Mouse (Mus musculus): ENCODE measurements around the gene Hist1h1a.
"Not testable (repeated sequence)": the region's sequence is repeated elsewhere in the genome, so short reads cannot be mapped to it uniquely, and the experiment has no call there.

The Hist1h1a gene

DNA sequence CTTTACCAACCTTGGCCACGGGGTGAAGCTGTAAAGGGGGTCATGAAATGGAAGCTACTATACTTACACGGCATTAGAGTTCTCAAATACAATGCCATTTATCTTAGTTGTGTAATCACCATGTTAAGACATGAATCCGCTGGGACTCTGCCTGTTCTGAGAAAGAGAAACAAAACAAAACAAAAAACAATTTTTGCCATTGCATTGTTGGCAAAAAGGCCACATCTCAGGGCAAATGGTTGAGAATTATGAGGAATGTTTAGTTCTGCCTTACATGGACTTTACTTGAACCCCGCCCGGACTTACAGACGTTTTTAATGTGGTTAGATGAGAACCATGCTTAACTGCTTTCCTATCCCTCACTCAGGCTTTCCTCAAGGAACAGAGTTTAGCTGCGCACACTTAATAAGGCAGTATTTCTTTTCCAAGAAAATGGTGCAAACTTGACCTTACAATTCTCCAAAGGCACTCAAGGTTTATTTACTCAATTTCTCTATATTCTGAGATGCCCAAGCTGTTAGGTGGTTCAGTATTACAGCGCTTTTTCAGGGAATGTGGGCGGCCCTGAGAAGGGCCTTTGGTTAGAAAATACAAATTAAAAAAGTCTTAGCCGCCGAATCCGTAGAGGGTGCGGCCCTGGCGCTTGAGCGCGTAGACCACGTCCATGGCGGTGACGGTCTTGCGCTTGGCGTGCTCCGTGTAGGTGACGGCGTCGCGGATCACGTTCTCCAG is 3.1 kb upstream of the Hist1h1a start:
- peak in 1 of 2 experiments; percentile 13 for DNase-seq (ENCODE audit: low spot score in 2 of 2)

DNA sequence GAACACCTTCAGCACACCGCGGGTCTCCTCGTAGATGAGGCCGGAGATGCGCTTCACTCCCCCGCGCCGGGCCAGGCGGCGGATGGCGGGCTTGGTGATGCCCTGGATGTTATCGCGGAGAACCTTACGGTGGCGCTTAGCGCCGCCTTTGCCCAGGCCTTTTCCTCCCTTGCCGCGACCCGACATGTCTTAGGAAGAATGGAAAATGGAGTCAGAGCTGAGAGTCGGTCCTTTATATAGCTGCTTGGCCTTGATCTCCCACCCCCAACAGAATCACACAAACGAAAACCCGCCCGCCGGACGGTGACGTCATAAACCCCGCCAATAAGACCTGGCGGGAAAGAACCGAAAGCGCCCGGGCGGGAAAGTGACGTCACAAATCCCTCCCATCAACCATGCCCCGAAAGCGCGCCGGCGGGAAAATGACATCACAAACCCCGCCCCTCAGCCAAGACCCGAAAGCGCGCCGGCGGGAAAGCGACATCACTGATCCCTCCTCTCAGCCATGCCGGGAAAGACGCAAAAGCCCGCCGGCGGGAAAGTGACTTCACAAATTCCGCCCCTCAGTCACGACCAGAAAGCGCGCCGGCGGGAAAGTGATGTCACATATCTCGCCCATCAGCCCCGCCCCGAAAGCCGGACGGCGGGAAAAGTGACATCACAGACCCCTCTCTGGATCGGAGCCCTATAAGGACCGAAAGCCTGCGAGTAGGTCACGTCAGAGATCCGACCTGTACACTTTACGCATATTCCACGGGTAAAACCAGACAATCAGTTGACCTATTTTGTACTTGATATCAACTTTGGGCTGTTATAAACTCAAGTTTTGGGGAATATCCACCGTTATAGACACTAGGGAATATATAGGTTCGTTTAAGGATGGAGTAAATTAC is 2.2 kb upstream of the Hist1h1a start, which contains the start of gene Hist1h4a:
TSS of gene Hist1h4a (minus strand) at position 259 of the 893 bp plus-strand sequence.
- DNase-seq (ENCODE audit: low spot score in 2 of 2) = peak; percentile 99

DNA sequence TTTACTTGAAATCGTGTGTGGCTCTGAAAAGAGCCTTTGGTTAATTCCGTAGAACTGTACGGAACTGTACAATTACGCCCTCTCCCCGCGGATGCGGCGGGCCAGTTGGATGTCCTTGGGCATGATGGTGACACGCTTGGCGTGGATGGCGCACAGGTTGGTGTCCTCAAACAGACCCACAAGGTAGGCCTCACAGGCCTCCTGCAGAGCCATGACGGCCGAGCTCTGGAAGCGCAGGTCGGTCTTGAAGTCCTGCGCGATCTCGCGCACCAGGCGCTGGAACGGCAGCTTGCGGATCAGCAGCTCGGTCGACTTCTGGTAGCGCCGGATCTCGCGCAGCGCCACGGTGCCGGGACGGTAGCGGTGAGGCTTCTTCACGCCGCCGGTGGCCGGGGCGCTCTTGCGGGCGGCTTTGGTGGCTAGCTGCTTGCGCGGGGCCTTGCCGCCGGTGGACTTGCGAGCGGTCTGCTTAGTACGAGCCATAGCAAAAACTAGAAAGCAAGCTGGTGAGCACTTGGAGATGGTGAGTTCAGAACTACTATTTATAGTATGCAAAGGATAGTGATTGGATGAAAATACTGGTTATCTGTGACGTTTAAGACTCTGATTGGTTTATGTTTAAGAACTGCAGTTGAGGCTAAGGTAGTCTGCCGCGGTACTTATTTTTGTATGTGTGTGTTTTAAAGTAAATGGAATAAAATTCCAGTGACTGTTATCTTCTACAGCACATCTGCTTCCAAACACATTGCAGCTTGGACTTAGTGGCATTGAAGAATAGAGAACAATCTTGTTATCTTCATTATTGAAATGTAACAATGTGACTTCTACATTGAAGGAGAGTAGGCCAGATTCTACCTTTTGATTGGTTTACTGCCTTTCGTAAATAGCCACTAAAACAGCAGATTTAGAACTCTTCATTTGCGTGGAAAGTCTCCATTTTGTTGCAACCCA is 1.3 kb upstream of the Hist1h1a start, which contains the start of gene Hist1h3a:
TSS of gene Hist1h3a (minus strand) at position 516 of the 951 bp plus-strand sequence.
- peak; percentile 36 to 48 for DNase-seq (ENCODE audit: low spot score in 2 of 2)

DNA sequence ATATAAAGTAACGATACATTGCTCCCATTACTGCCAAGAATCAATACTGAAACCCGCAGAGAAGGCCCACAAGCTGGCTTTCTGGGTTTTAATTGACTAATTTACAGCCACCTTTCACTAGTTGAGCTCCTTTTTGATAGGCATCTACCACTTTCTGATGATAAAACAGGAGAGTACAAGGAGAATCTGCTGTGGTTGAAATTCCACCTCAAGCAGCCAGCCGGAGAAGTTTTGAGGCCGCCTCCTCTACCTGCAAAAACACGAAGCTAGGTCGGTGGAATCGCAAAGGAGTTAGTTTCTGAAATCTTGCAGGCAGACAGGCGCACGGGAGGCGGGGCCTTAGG is 252 bp upstream of the Hist1h1a start:
- DNase-seq (ENCODE audit: low spot score in 2 of 2) = no peak

DNA sequence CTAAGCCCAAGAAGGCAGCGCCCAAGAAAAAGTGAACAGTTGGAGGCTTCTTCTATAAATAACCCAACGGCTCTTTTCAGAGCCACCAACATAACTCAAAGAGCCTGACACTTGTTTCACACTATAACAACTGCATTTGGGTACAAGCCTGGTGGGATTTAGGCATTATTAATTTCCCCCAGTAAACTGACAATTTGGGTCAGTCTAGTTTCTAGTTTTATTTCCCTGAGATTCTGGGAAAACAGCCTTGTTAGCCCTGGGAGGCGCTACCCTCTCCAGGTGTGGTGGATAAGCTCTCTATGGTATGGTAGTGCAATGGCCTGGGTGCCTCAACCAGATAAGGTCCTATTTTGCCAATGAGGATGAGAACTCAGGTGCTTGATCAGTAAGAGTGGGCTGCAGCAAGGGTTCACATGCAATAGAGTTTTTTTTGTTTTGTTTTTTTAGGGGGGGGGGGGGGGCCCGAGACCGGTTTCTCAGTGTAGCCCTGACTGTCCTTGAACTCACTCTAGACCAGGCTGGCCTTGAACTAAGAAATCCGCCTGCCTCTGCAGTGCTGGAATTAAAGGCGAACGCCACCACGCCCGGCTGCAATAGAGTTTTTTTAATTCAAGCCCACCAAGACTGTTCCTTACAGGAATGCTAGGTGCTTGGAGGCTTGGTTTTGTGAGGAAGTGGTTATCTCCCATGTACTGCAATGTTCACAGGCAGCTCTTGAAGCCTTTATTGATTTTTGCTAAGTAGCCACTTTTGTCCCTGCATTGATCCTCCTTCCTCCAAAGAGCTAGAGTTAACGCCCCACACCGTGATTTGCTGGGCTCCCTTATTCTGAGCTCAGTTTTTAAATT is 1.1 kb downstream of the Hist1h1a start:
- DNase-seq (ENCODE audit: low spot score in 2 of 2) = no peak

DNA sequence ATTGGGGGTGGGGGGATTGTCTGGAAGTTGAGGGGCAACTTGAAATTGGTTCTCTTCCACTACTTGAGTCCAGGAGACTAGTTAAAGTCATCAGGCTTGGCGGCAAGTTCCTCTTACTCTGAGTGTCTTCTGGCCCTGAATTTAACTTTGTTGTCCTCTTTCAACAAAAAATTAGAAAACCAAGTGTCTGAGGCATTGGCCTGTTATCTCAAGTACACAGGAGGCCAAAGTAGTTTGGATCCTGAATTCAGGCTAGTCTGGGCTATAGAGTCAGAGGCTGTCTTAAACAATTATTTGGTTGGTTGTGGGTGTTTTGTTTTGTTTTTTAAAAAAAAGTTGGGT is 1.7 kb downstream of the Hist1h1a start:
- DNase-seq (ENCODE audit: low spot score in 2 of 2) = no peak

DNA sequence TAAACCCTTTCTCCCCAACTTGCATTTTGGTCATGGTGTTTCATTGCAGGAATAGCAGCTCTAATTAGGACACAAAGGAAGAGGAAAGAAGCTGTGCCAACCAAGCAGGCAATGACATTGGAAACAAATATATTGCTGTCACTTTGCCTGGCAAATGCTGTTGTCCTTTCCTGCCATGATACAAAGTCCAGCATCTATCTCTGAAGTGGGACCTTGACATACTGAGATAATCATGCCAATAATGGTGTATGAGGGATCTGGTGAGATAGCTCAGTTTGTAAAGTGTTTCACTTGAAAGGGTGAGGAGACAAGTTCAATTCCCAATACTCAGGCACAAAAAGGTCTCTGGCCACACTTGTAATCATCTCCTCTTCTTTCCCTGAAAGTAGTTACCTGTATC is 3.3 kb downstream of the Hist1h1a start:
- DNase-seq (ENCODE audit: low spot score in 2 of 2) = no peak

DNA sequence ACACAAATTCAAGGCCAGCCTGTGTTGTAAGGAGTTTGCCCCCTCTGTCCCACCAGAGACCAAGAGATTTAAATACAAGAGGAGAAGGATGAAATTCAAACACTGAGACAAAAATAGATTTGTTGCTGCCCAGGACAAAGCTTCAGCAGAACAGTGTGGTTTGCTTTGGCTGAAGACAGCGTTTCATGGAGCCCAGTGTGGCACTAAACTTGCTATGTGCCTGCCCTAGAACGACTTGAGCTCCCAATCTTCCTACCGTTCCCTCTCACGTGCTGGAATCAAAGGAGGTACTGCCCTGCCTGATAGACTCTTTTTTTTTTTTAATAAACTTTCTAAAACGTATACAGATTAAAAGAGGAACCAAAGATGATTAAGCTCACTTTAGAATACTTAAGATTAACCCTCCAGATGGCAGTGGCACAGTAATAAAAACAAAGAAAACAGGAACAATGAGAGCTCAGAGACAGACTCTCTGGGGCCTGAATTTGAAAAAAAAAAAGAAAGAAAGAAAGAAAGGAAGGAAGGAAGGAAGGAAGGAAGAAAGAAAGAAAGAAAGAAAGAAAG is 5.5 kb downstream of the Hist1h1a start:
- DNase-seq (ENCODE audit: low spot score in 2 of 2) = no peak

DNA sequence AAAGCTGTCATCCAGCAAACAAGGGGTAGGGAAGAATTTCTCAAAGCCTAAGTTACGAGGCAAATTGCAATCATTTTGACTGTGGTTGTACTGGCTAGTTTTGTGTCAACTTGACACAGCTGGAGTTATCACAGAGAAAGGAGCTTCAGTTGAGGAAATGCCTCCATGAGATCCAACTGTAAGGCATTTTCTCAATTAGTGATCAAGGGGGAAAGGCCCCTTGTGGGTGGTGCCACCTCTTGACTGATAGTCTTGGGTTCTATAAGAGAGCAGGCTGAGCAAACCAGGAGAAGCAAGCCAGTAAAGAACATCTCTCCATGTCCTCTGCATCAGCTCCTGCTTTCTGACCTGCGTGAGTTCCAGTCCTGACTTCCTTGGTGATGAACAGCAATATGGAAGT is 6.1 kb downstream of the Hist1h1a start, which contains the start of gene Trim38:
TSS of gene Trim38 (plus strand) at position 301 of the 400 bp plus-strand sequence.
- not testable (repeated sequence) for DNase-seq (ENCODE audit: low spot score in 2 of 2)

DNA sequence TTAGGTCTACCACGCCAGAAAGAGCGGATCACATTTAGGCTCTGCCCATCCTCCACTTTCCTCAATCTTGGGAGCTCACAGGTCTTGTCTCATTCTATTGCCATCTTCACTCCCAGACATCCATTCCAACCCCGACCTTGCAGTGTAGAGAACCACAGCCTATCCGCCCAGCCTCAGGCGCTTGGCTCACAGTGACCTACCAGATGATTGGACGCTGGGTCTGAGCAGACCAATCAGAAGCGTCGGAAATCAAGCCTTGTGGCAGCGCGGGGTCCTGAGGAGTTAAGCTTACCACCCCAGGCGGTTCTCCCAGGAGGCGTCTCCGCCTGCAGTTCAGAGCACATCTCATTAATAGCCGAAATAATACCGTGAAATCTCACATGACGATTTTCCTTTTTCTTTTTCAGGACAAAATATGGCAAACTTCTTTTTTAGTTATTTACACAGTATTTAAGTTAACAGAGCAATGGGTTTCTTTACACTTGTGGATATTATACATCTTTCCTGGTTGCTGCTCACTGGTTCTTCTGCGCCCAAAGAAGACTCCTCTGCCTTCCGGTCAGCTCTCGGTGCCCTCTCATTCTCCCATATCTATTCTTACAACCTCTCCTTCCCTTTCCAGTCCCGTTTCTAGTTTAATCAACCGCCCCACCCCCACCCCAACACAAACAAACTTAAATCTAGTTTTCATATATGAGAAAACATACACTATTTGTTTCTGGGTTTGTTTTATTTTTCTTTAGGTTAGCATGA is 9.3 kb downstream of the Hist1h1a start:
- peak; percentile 27 to 30 for DNase-seq (ENCODE audit: low spot score in 2 of 2)

DNA sequence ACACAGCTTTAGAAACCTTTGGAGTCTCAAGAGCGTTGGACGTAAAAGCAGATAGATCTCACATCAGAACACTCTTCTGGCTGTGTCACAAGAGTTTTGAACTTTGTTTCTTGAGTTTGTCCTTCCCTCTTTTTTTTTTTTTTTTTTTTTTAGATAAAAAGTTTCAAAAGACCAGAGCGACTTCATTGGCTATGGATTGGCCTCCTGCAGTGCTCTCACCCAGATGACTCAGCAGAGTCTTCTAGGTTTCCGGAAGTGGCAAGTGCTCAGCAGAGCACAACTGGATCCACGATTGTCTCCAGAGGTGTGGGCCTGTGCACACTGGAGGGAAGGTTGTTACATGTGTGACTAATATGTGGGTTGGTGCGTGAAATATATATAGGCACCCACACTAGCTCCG is 14.9 kb downstream of the Hist1h1a start:
- DNase-seq (ENCODE audit: low spot score in 2 of 2) = no peak

DNA sequence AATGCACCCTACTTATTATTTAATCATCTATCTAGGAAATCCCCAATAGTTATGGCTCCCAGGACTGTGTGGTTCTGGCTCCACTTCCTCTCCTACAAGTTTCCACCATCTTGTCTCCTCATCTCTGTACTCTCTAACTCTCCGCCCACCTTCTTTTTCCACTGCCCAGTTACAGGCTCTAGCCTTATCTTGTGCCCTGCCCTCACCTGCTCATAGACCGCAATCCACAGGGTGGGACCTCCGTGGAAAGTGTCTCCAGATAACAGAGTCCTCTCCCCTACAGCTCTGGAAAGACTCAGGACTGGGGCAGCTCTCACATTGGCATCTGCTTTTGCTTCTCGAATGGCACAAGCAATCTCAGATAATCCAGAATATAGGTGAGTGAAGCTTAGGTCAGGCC is 15.6 kb downstream of the Hist1h1a start:
- DNase-seq (ENCODE audit: low spot score in 2 of 2) = no peak

DNA sequence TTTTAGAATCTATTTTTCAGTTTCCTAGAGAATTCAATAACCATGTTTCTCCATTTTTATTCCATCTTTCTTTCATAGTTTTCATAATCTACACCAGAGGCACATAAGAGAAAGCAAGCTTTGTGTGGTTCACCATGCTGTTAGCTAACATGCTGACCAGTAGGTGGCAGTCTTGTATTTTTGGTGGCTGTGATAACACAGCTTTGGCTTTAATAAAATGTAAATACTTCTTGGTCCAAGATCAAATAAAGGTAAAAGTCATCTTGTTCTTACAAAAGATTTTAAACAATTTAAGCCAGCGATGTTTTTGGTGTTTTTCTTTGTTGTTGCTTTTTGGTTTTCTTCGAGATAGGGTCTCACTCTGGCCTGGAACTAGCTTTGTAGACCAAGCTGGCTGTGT is 29.1 kb downstream of the Hist1h1a start:
- DNase-seq (ENCODE audit: low spot score in 2 of 2) = peak; percentile 8 to 24

DNA sequence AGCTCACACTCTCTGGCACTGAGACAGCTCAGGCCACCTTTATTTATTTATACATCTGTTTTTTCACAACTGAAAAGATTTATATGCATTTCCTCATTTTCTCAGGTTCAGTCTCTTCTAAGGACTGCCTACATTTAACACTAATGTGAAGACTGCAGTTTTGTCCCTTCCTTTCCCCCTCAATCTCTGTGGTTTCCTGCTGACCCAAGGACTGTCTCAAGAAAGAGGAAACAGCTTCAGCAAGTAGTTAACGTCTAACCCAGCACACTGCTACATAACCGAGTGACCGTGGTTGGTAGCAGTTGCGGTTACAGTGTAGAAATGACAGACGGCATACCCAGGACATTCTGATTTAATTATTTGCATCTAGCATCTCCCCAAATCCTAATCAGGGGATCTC is 35.9 kb downstream of the Hist1h1a start:
- DNase-seq (ENCODE audit: low spot score in 2 of 2) = no peak

DNA sequence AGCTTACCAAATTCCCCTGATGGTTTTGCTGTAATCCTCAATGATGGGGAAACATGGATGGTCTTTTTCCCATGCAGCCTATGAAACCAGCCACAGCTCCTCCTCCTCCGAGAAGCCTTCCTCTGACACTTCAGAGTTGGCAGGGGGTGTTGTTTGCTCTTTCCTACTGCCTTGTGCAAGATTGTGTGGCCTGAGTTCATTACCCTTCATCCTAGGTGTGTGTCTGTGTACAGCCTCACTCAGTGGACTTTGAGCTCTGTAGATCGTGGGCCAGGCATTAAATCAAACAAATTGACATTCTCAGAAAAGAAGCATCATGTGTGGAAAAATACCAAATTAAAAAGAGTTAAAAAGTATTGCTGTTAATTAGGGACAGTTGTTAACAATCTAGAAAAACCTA is 41.1 kb downstream of the Hist1h1a start:
- DNase-seq (ENCODE audit: low spot score in 2 of 2) = no peak

DNA sequence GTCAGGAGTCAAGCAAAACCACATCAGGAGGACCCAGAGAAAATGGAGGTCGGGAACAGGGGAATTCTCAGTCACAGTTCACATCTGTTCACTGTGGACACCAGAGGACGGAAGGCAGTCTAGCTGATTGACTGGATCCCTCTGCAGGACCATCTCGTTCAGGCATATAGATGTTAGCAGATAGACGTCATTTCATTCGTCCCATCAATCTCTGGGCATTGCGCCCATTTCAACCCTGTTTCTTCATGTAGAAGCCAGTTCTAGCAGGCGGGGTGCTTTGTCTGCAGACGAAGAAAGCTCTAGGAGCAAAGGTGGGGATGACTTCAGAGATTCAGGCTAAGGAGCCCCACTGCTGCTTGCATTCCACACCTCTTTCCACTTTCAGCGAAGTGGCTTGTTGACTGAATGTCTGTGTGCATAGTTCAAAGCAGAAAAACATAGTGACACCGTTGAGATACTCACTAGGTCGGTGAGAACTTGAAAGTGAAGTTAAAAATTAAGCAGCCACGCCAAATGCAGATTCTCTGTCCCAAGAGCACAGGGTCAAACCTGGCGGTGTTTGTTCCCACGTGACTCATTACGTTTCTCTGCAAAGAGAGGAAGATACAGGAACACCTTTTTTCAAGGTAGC is 43.1 kb downstream of the Hist1h1a start, which contains the start of gene Slc17a2:
TSS of gene Slc17a2 (plus strand) at position 572 of the 631 bp plus-strand sequence.
- DNase-seq (ENCODE audit: low spot score in 2 of 2) = no peak

Measured in frontal cortex, postnatal 14 days (tissue).